Comparison of ENCODE assay signal across 1 mouse cellular context in the genomic region with DNA sequence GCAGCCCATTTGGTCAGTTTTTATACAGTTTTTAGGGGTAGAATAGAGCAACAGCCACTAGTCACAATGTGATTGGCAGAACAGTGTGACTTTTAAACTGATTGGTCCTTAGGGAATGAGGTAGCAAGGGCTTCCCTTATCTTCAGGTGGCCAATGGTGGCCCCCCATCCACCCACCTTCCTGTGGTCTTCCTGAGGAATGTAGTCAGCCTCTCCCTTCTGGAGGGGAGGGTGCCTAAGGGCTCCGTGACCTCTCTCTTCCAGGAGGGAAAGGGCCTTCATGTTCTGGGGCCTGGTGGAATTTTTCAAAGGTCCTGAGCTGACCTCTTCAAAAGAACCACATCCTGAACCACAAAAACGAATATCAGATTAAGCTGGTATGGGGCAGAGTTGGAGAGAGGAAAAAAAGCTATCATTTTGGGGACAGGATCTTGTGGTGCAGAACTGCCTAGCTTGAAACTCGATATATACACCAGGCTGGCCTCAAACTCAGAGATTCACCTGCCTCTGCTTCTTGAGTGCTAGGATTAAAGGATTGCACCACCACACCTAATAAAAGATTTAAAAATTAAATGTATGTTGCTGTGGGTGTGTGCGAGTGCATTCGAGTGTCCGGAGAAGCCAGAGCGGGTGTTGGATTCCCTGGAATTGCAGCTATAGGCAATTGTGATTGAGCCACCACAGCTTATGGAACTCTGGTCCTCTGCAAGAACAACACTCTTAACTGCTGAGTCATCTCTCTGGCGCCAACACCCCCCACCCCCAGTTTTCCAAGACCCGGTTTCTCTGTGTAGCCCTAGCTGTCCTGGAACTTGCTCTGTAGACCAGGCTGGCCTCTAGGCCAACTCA.
TF ChIP-seq lines count a peak whose summit lies in the region.

No protein-coding gene starts in this region.

TF ChIP-seq in MEL, 35 proteins besides CTCF, POLR2A, EP300 and RAD21 (continued from another document):
- TF ChIP-seq MAX (IDR thresholded peaks at IDR 0.05; ENCODE audit: low read length): no peak
- TF ChIP-seq MAFK (IDR thresholded peaks at IDR 0.05; ENCODE audit: borderline replicate concordance, low read depth, low read length): 0 out of 2 replicates have a peak, but pooled peaks have one; percentile 36
- TF ChIP-seq TAL1 (IDR thresholded peaks at IDR 0.05; ENCODE audit: low read length): peak; percentile 33
- TF ChIP-seq ZMIZ1 (IDR thresholded peaks at IDR 0.05; ENCODE audit: low read depth, low read length): no peak
- TF ChIP-seq MYB (IDR thresholded peaks at IDR 0.05; ENCODE audit: low read depth, low read length): peak; percentile 76
- TF ChIP-seq GATA1 (IDR thresholded peaks at IDR 0.05; ENCODE audit: low read depth, low read length): 0 out of 2 replicates have a peak, but pooled peaks have one; percentile 32
- TF ChIP-seq ZNF384 (IDR thresholded peaks at IDR 0.05; ENCODE audit: low read depth, low read length): peak; percentile 57; the same call in 1 of the 2 replicates
- no peak for TF ChIP-seq UBTF (IDR thresholded peaks at IDR 0.05; ENCODE audit: borderline replicate concordance, insufficient read depth, low read depth, low read length)
- TF ChIP-seq USF2 (IDR thresholded peaks at IDR 0.05; ENCODE audit: borderline replicate concordance in 1 of 2, insufficient read depth in 1 of 2, low read depth in 1 of 2, low read length in 2 of 2): no peak
- TF ChIP-seq NELFE (IDR thresholded peaks at IDR 0.05; ENCODE audit: low read depth, low read length): peak; percentile 40; the same call in 1 of the 2 replicates
- TF ChIP-seq POLR2AphosphoS5 (IDR thresholded peaks at IDR 0.05; ENCODE audit: borderline replicate concordance, low read depth, low read length): no peak
- no peak for TF ChIP-seq MEF2A (IDR thresholded peaks at IDR 0.05; ENCODE audit: extremely low read depth, insufficient replicate concordance, low read depth, low read length, poor library complexity, severe bottlenecking)
- no peak for TF ChIP-seq KAT2A (conservative IDR thresholded peaks at IDR 0.05; ENCODE audit: low read depth, low read length)
